ENCODE assay signal across 17 mouse cellular contexts in the genomic region with DNA sequence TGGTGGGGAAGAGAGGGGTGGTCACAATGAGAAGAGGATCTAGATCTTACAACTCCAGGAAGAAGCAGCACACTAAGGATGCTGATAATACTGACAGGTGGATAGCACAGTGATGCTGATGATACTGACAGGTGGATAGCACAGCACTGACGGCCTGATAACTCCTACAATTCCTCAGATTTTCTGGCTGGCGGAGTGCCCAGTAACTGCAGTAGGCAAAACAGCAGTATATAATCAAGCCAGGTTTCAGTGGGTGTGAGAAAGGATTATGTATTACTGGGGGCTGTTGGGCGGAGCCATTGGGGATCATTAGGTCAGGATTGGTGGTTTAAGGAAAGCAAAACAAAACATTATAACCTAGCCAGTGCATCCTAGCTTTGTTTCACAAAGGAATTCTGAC.
DNase-seq lines count a peak whose midpoint lies in the region; ATAC-seq lines count a peak whose summit lies in the region.
"Had no signal": no experiment of that assay in that cellular context is flagged by ENCODE, and none has a peak within 500 bp of the region (broad histone marks: within the 10 kb centered on the region; RNA-seq: fewer than 3 reads in every experiment).

No protein-coding gene starts in this region.

- WGBS in forebrain, embryonic 14.5 days: 71% methylated on average over 3 of the region's 3 CpGs
- WGBS in forebrain, embryonic 12.5 days: 81% methylated on average over 3 of the region's 3 CpGs

- no peaks in the 10 kb centered on the region for H3K27me3 ChIP-seq in forebrain, embryonic 14.5 days (replicated peaks; ENCODE audit: control insufficient read depth, insufficient read depth, low read length)
- peaks cover 37% of the 10 kb centered on the region for H3K27me3 ChIP-seq in forebrain, embryonic 12.5 days
- H3K27me3 ChIP-seq: heart, embryonic 13.5 days had no signal

- H3K36me3 ChIP-seq in forebrain, embryonic 14.5 days (ENCODE audit: control insufficient read depth, insufficient read depth, low read length): no peaks in the 10 kb centered on the region
- no peaks in the 10 kb centered on the region for H3K36me3 ChIP-seq in forebrain, embryonic 12.5 days (replicated peaks)
- H3K36me3 ChIP-seq: embryonic facial prominence, embryonic 12.5 days; heart, embryonic 13.5 days had no signal

- H3K9me3 ChIP-seq in forebrain, embryonic 14.5 days (replicated peaks; ENCODE audit: control insufficient read depth, low read length): no peaks in the 10 kb centered on the region
- H3K9me3 ChIP-seq in forebrain, embryonic 12.5 days: no peaks in the 10 kb centered on the region
- H3K9me3 ChIP-seq: embryonic facial prominence, embryonic 12.5 days; heart, embryonic 13.5 days had no signal

- H3K4me2 ChIP-seq in forebrain, embryonic 14.5 days (ENCODE audit: low read length): no peak overlapping the region
- H3K4me2 ChIP-seq in forebrain, embryonic 12.5 days: no peak overlapping the region
- H3K4me2 ChIP-seq: embryonic facial prominence, embryonic 12.5 days; heart, embryonic 13.5 days had no signal

- DNase-seq in forebrain, embryonic 14.5 days (ENCODE audit: low spot score): peak; percentile 2
- DNase-seq in left cerebral cortex, adult 18-20 months (ENCODE audit: low spot score in 2 of 2): peak; percentile 7 to 13
- DNase-seq in left cerebral cortex, adult 9 months (ENCODE audit: low spot score in 2 of 2): no peak
- peak; percentile 7 to 14 for DNase-seq in right cerebral cortex, adult 2 months (ENCODE audit: low spot score in 2 of 2)
- DNase-seq in right cerebral cortex, postnatal 36 days (ENCODE audit: low spot score in 2 of 2): no peak
- no peak for DNase-seq in thymus, postnatal 36 days
- DNase-seq: adrenal gland, adult 2 months; adrenal gland, postnatal 25 days; cerebellum, adult 9-11 months; forebrain, postnatal 0 days; gastrocnemius, postnatal 36 days; heart, adult 11 months; heart, postnatal 36 days had no signal

- no peaks in the 10 kb centered on the region for H3K4me1 ChIP-seq in forebrain, embryonic 14.5 days (ENCODE audit: control insufficient read depth, insufficient read depth, low read length)
- H3K4me1 ChIP-seq in forebrain, embryonic 12.5 days: no peaks in the 10 kb centered on the region
- H3K4me1 ChIP-seq: embryonic facial prominence, embryonic 12.5 days; heart, embryonic 13.5 days had no signal

- H3K9ac ChIP-seq in forebrain, embryonic 14.5 days (ENCODE audit: low read length): no peak overlapping the region
- no peak overlapping the region for H3K9ac ChIP-seq in forebrain, embryonic 12.5 days
- H3K9ac ChIP-seq: embryonic facial prominence, embryonic 12.5 days; forebrain, postnatal 0 days; heart, embryonic 13.5 days had no signal

- no peak overlapping the region for H3K27ac ChIP-seq in forebrain, embryonic 14.5 days (ENCODE audit: low read depth, low read length)
- no peak overlapping the region for H3K27ac ChIP-seq in forebrain, embryonic 12.5 days
- H3K27ac ChIP-seq: embryonic facial prominence, embryonic 12.5 days; heart, embryonic 13.5 days had no signal

- H3K4me3 ChIP-seq in forebrain, embryonic 14.5 days (ENCODE audit: low read depth, low read length): no peak overlapping the region
- no peak overlapping the region for H3K4me3 ChIP-seq in forebrain, embryonic 12.5 days (replicated peaks)
- H3K4me3 ChIP-seq: embryonic facial prominence, embryonic 12.5 days; heart, embryonic 13.5 days had no signal

- ATAC-seq in forebrain, embryonic 14.5 days: no peak
- ATAC-seq in forebrain, embryonic 12.5 days (ENCODE audit: low FRiP score): no peak
- ATAC-seq: forebrain, postnatal 0 days; intestine, embryonic 16.5 days had no signal

Comparison
In these comparisons a context has a peak if more than half of its experiments do, and no peak if none do; other contexts are left out.
1. DNase-seq: peak in forebrain, embryonic 14.5 days (single experiment), left cerebral cortex, adult 18-20 months (2 of 2) and right cerebral cortex, adult 2 months (2 of 2); none in left cerebral cortex, adult 9 months (0 of 2), right cerebral cortex, postnatal 36 days (0 of 2) and thymus, postnatal 36 days (0 of 2).